10 mouse cellular contexts compared by ENCODE assay signal in genomic region chr19:42316998-42317397, GRCm38 (mm10).
A peak's percentile ranks its signal among the peaks of the same experiment; 100 is the strongest.
DNase-seq lines count a peak whose midpoint lies in the region; ATAC-seq lines count a peak whose summit lies in the region.
"Had no signal": no experiment of that assay in that cellular context is flagged by ENCODE, and none has a peak within 500 bp of the region (broad histone marks: within the 10 kb centered on the region; RNA-seq: fewer than 3 reads in every experiment).

No protein-coding gene starts in this region.

- H3K27me3 ChIP-seq in hindbrain, embryonic 10.5 days (ENCODE audit: insufficient read depth, poor library complexity, severe bottlenecking) = peaks cover 43% of the 10 kb centered on the region
- no peaks in the 10 kb centered on the region for H3K27me3 ChIP-seq in hindbrain, embryonic 11.5 days (ENCODE audit: control insufficient read depth, insufficient read depth, low read length)

- WGBS in hindbrain, embryonic 10.5 days = 75% methylated on average over 8 of the region's 8 CpGs
- WGBS in hindbrain, embryonic 11.5 days = 70% methylated on average over 8 of the region's 8 CpGs

- H3K4me3 ChIP-seq in hindbrain, embryonic 10.5 days = no peak overlapping the region
- H3K4me3 ChIP-seq in hindbrain, embryonic 11.5 days (ENCODE audit: low read depth, low read length) = no peak overlapping the region
- H3K4me3 ChIP-seq: erythroblast, embryonic 14.5 days had no signal

- H3K9ac ChIP-seq in hindbrain, embryonic 11.5 days (ENCODE audit: low read depth, low read length) = no peak overlapping the region

- no peak for ATAC-seq in hindbrain, embryonic 11.5 days (ENCODE audit: low FRiP score)
- peak; percentile 39 for ATAC-seq in frontal cortex, adult (ENCODE audit: low TSS enrichment)
- no peak for ATAC-seq in inflammation-experienced regulatory T-cells, adult 6 months
- ATAC-seq: intestine, postnatal 0 days had no signal

- H3K27ac ChIP-seq in hindbrain, embryonic 10.5 days = peak overlapping the region; percentile 66; the same call in 1 of the 2 replicates
- no peak overlapping the region for H3K27ac ChIP-seq in hindbrain, embryonic 11.5 days (ENCODE audit: low read depth, low read length)

- no peaks in the 10 kb centered on the region for H3K9me3 ChIP-seq in hindbrain, embryonic 10.5 days
- H3K9me3 ChIP-seq in hindbrain, embryonic 11.5 days (ENCODE audit: control insufficient read depth, low read length) = no peaks in the 10 kb centered on the region

- H3K4me1 ChIP-seq in hindbrain, embryonic 10.5 days (replicated peaks) = peaks cover 60% of the 10 kb centered on the region
- peaks cover 7% of the 10 kb centered on the region; the same call in 1 of the 2 replicates for H3K4me1 ChIP-seq in hindbrain, embryonic 11.5 days (replicated peaks; ENCODE audit: control insufficient read depth, insufficient read depth, low read length)

- no peak overlapping the region for H3K4me2 ChIP-seq in hindbrain, embryonic 11.5 days (replicated peaks; ENCODE audit: low read depth, low read length)

- H3K36me3 ChIP-seq in hindbrain, embryonic 10.5 days = no peaks in the 10 kb centered on the region
- no peaks in the 10 kb centered on the region for H3K36me3 ChIP-seq in hindbrain, embryonic 11.5 days (ENCODE audit: control insufficient read depth, insufficient read depth, low read length)

- DNase-seq in hindbrain, embryonic 10.5 days (ENCODE audit: low spot score) = no peak
- DNase-seq in hindbrain, embryonic 11.5 days (ENCODE audit: low spot score) = no peak
- peak; percentile 35 to 58 for DNase-seq in left cerebral cortex, adult 9 months (ENCODE audit: low spot score in 2 of 2)
- peak; percentile 57 for DNase-seq in right cerebral cortex, postnatal 25 days
- DNase-seq in testis, postnatal 10 days (ENCODE audit: low spot score) = no peak
- DNase-seq in MN1 (ENCODE audit: low spot score) = no peak

Comparison
In these comparisons a context has a peak if more than half of its experiments do, and no peak if none do; other contexts are left out.
1. DNase-seq: peak in left cerebral cortex, adult 9 months (2 of 2) and right cerebral cortex, postnatal 25 days (single experiment); none in hindbrain, embryonic 10.5 days (single experiment), hindbrain, embryonic 11.5 days (single experiment), testis, postnatal 10 days (single experiment) and MN1 (single experiment).